Mouse (Mus musculus): ENCODE data around the gene Olfr384. TPM values are rescaled to one million over a fixed set of nuclear protein-coding genes. Genes with fewer than 3 reads are reported as not detected.
"Not testable (repeated sequence)": the region's sequence is repeated elsewhere in the genome, so short reads cannot be mapped to it uniquely, and the experiment has no call there.

The Olfr384 gene
- total RNA-seq (2021): not detected

DNA sequence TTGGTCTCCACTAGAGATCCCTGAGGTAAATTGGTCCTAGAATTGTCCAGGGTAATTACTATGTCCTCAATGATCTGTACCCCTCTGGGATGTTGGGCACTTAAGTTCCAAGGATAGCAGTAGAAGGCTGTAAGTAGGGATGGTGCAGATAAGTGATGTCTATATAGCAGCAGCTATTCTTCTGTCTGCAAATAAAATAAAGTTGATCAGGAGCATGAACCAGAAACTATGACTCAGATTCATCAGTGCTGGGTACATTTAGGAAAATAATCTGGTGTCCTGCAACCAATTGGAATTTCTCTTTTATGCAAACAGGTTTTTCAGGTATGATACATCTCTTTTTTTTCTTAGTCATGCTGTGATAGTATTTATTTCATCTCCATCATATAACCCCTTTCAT is at the start of gene Olfr384:
TSS of gene Olfr384 (plus strand) at position 301 of the 400 bp plus-strand sequence.
- no peak for DNase-seq (ENCODE audit: extremely low spot score in 1 of 2, low spot score in 1 of 2)

DNA sequence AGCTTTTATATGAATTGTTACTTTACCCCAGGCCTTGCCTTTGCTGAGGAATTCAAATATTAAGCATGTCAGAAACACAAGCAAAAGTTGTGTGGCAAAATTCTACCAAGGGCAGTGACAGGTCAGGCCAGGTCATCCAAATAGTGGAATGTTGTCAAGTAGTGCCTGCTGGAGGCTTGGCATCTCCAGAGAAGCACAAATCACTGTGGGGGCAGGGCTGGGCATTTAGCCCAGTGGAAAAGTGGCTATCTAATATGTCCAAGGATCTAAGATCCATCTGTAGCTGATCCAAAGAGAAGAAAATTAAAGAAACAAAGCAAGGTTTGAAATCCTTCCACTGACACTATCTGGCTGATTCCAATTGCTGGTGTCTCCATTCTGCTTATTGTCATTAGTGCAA is 18.5 kb upstream of the Olfr384 start:
- no peak for DNase-seq (ENCODE audit: extremely low spot score in 1 of 2, low spot score in 1 of 2)

DNA sequence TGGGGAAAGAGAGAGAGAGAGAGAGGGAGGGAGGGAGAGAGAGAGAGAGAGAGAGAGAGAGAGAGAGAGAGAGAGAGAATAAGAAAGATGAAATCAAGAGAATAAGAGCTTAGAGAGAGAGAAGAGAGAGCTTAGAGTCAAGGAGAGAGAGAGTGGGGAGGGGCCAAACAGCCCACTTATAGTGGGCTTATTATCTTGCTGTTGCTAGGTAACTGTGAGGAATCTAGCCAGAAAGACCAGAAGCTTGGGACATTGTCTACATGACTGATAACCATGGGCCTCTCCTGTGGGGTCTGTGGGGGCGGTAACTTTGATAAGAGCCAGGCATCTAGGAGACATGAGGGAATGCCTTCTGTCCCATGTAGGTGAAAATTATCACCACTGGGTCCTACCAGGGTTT is 15.2 kb upstream of the Olfr384 start:
- DNase-seq (ENCODE audit: extremely low spot score in 1 of 2, low spot score in 1 of 2): not testable (repeated sequence)

GRCm38 (mm10) chr11:73592908-73593307 is 5.5 kb upstream of the Olfr384 start, which contains the start of gene Olfr385:
Gene Olfr385, minus strand, starts transcription at chr11:73593008.
- no peak for DNase-seq (ENCODE audit: extremely low spot score in 1 of 2, low spot score in 1 of 2)

Other genes with a start within 250 kb of the Olfr384 start
- gene Olfr20, start 247.8 kb upstream of the Olfr384 start, total RNA-seq (2021): not detected
- gene Olfr376, start 227.3 kb upstream of the Olfr384 start, total RNA-seq (2021): not detected
- not detected for gene Olfr1, start 199.0 kb upstream of the Olfr384 start, total RNA-seq (2021)
- not detected for gene Olfr378, start 170.1 kb upstream of the Olfr384 start, total RNA-seq (2021)
- not detected for gene Olfr380, start 141.1 kb upstream of the Olfr384 start, total RNA-seq (2021)
- gene Olfr381, start 107.0 kb upstream of the Olfr384 start, total RNA-seq (2021): not detected
- not detected for gene Olfr382, start 81.4 kb upstream of the Olfr384 start, total RNA-seq (2021)
- not detected for gene Olfr385, start 5.6 kb upstream of the Olfr384 start, total RNA-seq (2021)
- not detected for gene Zfp735, start 90.2 kb downstream of the Olfr384 start, total RNA-seq (2021)
- gene Olfr389, start 182.1 kb downstream of the Olfr384 start, total RNA-seq (2021): not detected
- not detected for gene Olfr390, start 184.4 kb downstream of the Olfr384 start, total RNA-seq (2021)
- gene Olfr391-ps, start 204.5 kb downstream of the Olfr384 start, total RNA-seq (2021): not detected
- gene Olfr392, start 218.5 kb downstream of the Olfr384 start, total RNA-seq (2021): not detected